Mouse (Mus musculus) NIH3T3 (cell line): ENCODE measurements around the gene 4933402N03Rik.

Experiments
- DNase-seq: peaks from one replicate; pipeline ENCODE4 v3.0.0-alpha.2; 2012; ENCODE audit warnings: low read depth

The 4933402N03Rik gene

DNA sequence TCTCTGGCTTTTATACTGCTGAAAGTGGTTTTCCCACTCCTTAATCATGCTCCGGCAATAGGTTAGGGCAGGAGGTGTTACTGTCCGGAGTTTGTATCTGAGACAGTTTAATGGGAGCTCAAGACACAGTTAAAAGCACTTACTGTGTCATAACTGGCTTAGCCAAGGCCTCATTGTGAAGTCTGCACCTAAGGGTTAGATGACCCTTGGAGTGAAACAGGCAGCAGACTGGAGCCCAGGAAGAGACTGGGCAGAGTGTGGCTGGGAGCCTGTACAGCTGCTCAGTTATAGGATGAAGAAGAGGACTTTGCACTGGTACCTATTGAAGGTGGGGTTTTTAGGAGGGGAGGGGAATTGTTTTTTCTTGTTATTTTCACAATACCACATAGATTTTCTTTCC lies at the start of gene 4933402N03Rik:
4933402N03Rik (minus strand) TSS at position 101 of the 400 bp plus-strand sequence.
- no peak for DNase-seq

- no peak for DNase-seq
These were observed 41.9 kb upstream of the 4933402N03Rik start for GRCm38 (mm10) chr7:131187996-131188395.

- DNase-seq, result peak; percentile 7
These were observed 40.9 kb upstream of the 4933402N03Rik start for GRCm38 (mm10) chr7:131187047-131187446.

DNA sequence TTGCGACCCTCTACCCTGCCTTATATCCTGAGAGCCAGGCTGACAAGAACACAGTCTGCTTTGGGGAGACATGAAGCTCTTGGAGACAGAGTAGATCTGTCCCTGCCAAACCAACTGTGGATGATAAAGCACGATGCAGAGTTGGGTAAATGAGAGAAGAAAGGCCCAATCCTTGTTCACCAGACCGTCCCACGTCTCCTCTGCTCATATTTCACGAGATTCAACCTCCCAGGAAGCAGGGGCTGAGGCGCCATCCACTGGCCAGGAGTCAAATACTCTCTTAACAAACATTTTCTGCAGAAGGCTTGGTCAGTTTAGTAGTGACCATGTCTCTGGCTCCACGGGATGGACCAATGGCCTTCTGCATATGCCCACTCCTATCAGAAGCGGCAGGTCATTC lies 38.2 kb upstream of the 4933402N03Rik start:
- no peak for DNase-seq

DNA sequence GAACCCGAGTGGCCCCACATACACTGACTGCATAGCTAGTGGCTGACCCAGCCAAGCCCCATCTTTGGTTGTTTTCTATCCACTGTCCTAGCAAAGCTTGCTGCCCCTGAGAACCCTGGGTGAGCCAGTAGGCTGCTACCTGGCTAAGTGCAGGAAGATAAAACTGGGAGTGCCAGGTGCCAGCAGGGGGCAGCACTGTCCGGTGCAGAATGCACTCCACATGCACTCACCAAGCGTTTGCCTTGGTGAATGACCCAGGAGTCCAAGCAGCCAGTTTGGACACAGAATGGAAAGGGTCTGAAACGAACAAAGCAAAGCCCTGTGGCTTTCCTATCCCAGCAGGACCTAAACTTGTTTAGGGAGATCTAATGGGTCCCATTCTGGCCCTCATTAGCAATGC lies 36.6 kb upstream of the 4933402N03Rik start:
- peak; percentile 68 for DNase-seq

DNA sequence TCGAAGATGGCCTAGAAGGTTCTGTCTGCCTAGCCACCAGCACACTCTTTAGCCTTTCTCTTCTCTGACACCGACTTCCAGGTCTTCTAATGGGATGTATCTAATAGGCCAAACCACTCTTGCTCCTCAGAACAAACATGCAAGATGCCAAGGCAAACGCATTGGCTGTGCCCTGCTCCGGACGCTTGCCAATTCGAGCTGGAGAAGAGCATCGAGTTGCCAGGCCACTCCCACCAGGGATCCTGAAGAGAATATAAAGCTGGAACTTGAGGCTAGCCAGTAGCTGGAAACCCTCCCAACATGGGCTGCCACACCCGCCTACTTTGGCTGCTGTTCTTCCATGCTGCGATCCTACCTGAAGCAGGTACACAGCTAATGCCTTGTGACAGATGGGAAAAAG lies 28.0 kb upstream of the 4933402N03Rik start, which contains the start of gene 5430419D17Rik:
5430419D17Rik (plus strand) TSS at position 282 of the 400 bp plus-strand sequence.
- DNase-seq, result no peak

- DNase-seq, result no peak
These were observed 23.0 kb upstream of the 4933402N03Rik start for GRCm38 (mm10) chr7:131169099-131169498.

DNA sequence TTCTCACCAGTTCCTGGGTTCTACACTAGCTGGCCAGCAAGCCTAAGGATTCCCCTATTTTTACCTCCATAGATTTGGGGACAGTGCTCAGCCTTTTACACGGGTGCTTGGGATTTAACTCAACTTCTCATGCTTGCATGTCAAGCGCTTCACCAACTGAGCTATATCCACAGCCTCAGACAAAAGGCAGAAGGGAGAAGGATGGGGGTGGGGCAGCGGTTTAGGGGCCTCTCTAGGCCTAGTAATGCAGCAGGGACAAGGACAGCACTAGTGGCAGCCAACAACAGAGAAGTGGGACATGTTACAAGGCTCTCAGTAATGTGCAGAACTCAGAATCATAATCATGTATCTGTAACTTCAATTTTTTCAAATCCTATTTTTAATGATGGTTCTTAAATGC lies 21.7 kb upstream of the 4933402N03Rik start:
- DNase-seq, result no peak

DNA sequence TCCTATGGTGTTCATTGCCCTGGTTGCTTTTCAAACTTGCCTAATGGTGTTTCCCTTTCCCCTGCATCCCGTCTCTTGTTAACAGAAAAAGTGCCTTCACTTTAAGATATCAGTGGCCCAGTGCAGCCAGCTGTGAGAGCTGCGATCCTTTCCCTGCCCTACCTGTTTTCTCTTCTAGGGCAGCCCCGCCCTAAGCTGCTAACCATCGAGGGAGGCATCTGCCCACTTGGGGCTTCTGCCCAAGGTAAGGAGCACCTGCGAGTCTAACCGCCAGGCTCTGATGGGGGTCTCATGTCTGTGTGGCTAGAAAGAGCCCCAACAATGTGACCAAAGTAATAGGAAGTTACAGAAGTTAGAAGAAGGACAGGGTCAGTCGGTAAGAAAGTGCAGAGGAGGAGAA lies 16.1 kb upstream of the 4933402N03Rik start:
- no peak for DNase-seq

- DNase-seq, result no peak
These were observed 6.9 kb upstream of the 4933402N03Rik start for GRCm38 (mm10) chr7:131153044-131153443.

DNA sequence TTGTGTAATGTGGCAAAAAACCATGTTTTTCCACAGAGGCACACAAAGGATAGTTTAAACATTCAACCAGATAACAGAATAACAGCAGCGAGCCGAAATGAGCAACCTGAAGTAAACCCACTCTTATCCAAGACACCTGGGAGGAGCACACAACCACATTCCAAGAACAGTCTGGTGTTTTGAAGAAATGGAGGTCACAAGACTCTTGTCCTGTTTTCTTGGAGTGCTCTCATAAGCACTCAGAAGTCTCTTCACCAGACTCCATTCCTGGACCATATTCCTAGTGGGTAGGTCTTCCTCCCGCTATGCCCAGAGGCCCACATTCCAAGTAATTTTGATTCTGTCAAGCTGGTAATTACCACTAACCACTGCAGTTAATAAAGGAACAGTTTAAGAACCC lies 4.1 kb upstream of the 4933402N03Rik start:
- no peak for DNase-seq

DNA sequence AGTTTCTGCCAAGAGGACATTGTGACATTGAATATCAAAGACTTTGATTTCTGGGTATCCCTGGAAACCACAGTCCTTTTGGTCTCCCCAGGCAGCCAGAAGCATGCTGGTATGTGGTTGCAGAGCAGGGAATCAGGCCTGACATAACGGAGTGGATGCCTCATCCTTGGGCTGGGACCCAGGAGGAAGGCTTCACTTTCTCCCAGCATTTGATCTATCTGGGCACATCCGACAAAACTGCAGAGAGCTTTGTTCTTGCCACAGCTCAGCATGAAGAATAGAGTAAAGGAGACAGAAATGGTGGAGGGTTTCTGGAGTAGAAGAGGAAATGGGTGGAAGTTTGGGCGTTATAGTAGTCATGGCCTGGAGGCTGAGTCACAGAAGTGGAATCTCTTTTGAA lies 12.9 kb downstream of the 4933402N03Rik start:
- DNase-seq, result peak; percentile 2

DNA sequence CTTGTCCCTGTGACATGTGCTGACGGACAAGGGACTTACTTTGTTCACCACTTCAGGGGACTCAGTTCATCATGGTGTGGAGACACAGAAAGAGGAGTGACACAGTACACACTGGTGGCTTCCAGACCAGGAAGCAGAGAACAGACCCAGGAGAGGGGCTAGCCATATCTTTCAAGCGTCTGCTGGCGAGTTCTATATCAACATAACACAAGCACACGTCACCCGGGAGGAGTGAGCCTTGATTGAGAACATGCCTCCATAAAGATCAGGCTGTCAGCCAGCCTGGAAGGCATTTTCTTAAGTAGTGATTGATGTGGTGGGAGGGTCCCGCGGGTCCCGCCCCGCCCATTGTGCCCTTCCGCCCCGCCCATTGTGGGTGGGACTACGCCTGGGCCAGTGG lies 16.1 kb downstream of the 4933402N03Rik start:
- DNase-seq, result no peak

- DNase-seq, result peak; percentile 14
These were observed 23.8 kb downstream of the 4933402N03Rik start for GRCm38 (mm10) chr7:131122210-131122807.

GRCm38 (mm10) chr7:131114434-131114833 lies 31.7 kb downstream of the 4933402N03Rik start:
- no peak for DNase-seq

GRCm38 (mm10) chr7:131113676-131114075 lies 32.4 kb downstream of the 4933402N03Rik start:
- peak; percentile 21 for DNase-seq

DNA sequence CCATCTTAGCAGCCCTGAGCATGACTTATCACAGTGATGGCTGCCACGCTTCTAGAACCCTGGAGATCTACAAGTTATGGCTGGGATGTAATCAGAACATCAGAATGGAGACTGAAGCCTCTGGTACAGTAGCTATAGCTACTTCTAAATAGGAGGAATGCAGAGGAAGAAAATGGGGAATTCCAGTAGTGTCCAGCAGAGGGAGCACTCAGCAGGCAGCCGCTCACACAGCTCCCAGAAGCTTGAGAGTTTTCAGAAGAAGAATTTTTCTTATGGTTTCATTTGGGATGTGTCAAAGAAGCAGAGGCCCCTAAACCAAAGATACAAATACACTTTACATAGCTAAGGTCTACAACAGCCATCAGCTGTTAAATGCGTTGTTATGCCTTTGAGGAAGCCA lies 33.6 kb downstream of the 4933402N03Rik start:
- DNase-seq, result peak; percentile 80
